Mouse (Mus musculus): ENCODE measurements at regions not wholly inside any gene's neighbourhood (a gene's known extent, or its start where the extent isn't known, plus 50 kb on each side); places are given as distances from the start of the nearest gene placed in this dataset.
A peak's percentile ranks its signal among the peaks of the same experiment; 100 is the strongest.

GRCm38 (mm10) chr9:90683319-90683718 lies 412.7 kb upstream of the Tbc1d2b start:
- no peaks in the 10 kb centered on the region for H3K9me3 ChIP-seq (replicated peaks)
- H3K36me3 ChIP-seq: no peaks in the 10 kb centered on the region
- peaks cover 4% of the 10 kb centered on the region; the same call in 1 of the 2 replicates for H3K4me1 ChIP-seq
- H3K27ac ChIP-seq (replicated peaks): no peak overlapping the region
- 23% methylated on average over 3 of the region's 3 CpGs for WGBS
- H3K4me3 ChIP-seq: no peak overlapping the region
- H3K27me3 ChIP-seq (ENCODE audit: low read depth, poor library complexity, severe bottlenecking): peaks cover 25% of the 10 kb centered on the region
- DNase-seq (ENCODE audit: low spot score): no peak

GRCm38 (mm10) chr9:90690066-90690465 lies 419.5 kb upstream of the Tbc1d2b start:
- WGBS: 80% methylated on average over 12 of the region's 12 CpGs

GRCm38 (mm10) chr9:90691137-90691536 lies 420.5 kb upstream of the Tbc1d2b start:
- H3K4me1 ChIP-seq: peaks cover 61% of the 10 kb centered on the region
- H3K27ac ChIP-seq (replicated peaks): peak overlapping the region; percentile 80
- peaks cover 63% of the 10 kb centered on the region for H3K27me3 ChIP-seq (ENCODE audit: low read depth, poor library complexity, severe bottlenecking)
- no peaks in the 10 kb centered on the region for H3K9me3 ChIP-seq (replicated peaks)
- no peak overlapping the region for H3K4me3 ChIP-seq
- no peak for DNase-seq (ENCODE audit: low spot score)
- H3K36me3 ChIP-seq: no peaks in the 10 kb centered on the region

More at GRCm38 (mm10) chr9:90690066-90690465, 419.5 kb upstream of the Tbc1d2b start:
- Histone ChIP-seq H3K4me1 (peaks cover 53% of the 10 kb centered on the region), H3K27ac (replicated peaks) (peak overlapping the region; percentile 58; the same call in 1 of the 2 replicates), H3K27me3 (ENCODE audit: low read depth, poor library complexity, severe bottlenecking) (peaks cover 61% of the 10 kb centered on the region), H3K36me3 (no peaks in the 10 kb centered on the region), H3K4me3 (no peak overlapping the region), H3K9me3 (replicated peaks) (no peaks in the 10 kb centered on the region)
- DNase-seq (ENCODE audit: low spot score): no peak

- Histone ChIP-seq H3K27me3 (ENCODE audit: low read depth, poor library complexity, severe bottlenecking) (peaks cover 69% of the 10 kb centered on the region), H3K36me3 (no peaks in the 10 kb centered on the region), H3K4me1 (peaks cover 61% of the 10 kb centered on the region), H3K27ac (replicated peaks) (peak overlapping the region; percentile 80), H3K9me3 (replicated peaks) (no peaks in the 10 kb centered on the region), H3K4me3 (peak overlapping the region; percentile 14; the same call in 1 of the 2 replicates)
- 29% methylated on average over 12 of the region's 12 CpGs for WGBS
- peak; percentile 60 for DNase-seq (ENCODE audit: low spot score)
These were observed 421.4 kb upstream of the Tbc1d2b start for GRCm38 (mm10) chr9:90691676-90692661.

- WGBS: 15% methylated on average over 9 of the region's 9 CpGs
- Histone ChIP-seq H3K4me3 (no peak overlapping the region), H3K27me3 (ENCODE audit: low read depth, poor library complexity, severe bottlenecking) (peaks cover 71% of the 10 kb centered on the region), H3K9me3 (replicated peaks) (no peaks in the 10 kb centered on the region), H3K27ac (replicated peaks) (peak overlapping the region; percentile 80), H3K36me3 (no peaks in the 10 kb centered on the region), H3K4me1 (peaks cover 69% of the 10 kb centered on the region)
- DNase-seq (ENCODE audit: low spot score): peak; percentile 73
These were observed 422.5 kb upstream of the Tbc1d2b start for GRCm38 (mm10) chr9:90693031-90693671.

GRCm38 (mm10) chr9:90694051-90694645 lies 423.5 kb upstream of the Tbc1d2b start:
- peak; percentile 23 for DNase-seq (ENCODE audit: low spot score)
- Histone ChIP-seq H3K36me3 (no peaks in the 10 kb centered on the region), H3K9me3 (replicated peaks) (no peaks in the 10 kb centered on the region), H3K27me3 (ENCODE audit: low read depth, poor library complexity, severe bottlenecking) (peaks cover 68% of the 10 kb centered on the region), H3K4me1 (peaks cover 69% of the 10 kb centered on the region), H3K4me3 (peak overlapping the region; percentile 22), H3K27ac (replicated peaks) (peak overlapping the region; percentile 80)
- WGBS: 45% methylated on average over 13 of the region's 13 CpGs

- Histone ChIP-seq H3K4me1 (peaks cover 64% of the 10 kb centered on the region), H3K36me3 (no peaks in the 10 kb centered on the region), H3K27me3 (ENCODE audit: low read depth, poor library complexity, severe bottlenecking) (peaks cover 54% of the 10 kb centered on the region), H3K4me3 (no peak overlapping the region), H3K27ac (replicated peaks) (peak overlapping the region; percentile 39), H3K9me3 (replicated peaks) (no peaks in the 10 kb centered on the region)
- WGBS: 86% methylated on average over 7 of the region's 7 CpGs
- no peak for DNase-seq (ENCODE audit: low spot score)
These were observed 425.1 kb upstream of the Tbc1d2b start for GRCm38 (mm10) chr9:90695693-90696092.

- WGBS: 65% methylated on average over 11 of the region's 11 CpGs
- peak; percentile 25 for DNase-seq (ENCODE audit: low spot score)
- H3K27ac ChIP-seq (replicated peaks): peak overlapping the region; percentile 74
These were observed 426.8 kb upstream of the Tbc1d2b start for GRCm38 (mm10) chr9:90697279-90698000.

GRCm38 (mm10) chr9:90698439-90698838 lies 427.8 kb upstream of the Tbc1d2b start:
- no peaks in the 10 kb centered on the region for H3K36me3 ChIP-seq
- H3K4me3 ChIP-seq: no peak overlapping the region
- 72% methylated on average over 7 of the region's 7 CpGs for WGBS
- DNase-seq (ENCODE audit: low spot score): no peak
- H3K27me3 ChIP-seq (ENCODE audit: low read depth, poor library complexity, severe bottlenecking): peaks cover 80% of the 10 kb centered on the region
- no peak overlapping the region for H3K27ac ChIP-seq (replicated peaks)
- H3K4me1 ChIP-seq: peaks cover 45% of the 10 kb centered on the region
- H3K9me3 ChIP-seq (replicated peaks): no peaks in the 10 kb centered on the region

More at GRCm38 (mm10) chr9:90697279-90698000, 426.8 kb upstream of the Tbc1d2b start:
- H3K4me1 ChIP-seq: peaks cover 55% of the 10 kb centered on the region
- H3K4me3 ChIP-seq: peak overlapping the region; percentile 3; the same call in 1 of the 2 replicates
- no peaks in the 10 kb centered on the region for H3K9me3 ChIP-seq (replicated peaks)
- no peaks in the 10 kb centered on the region for H3K36me3 ChIP-seq
- H3K27me3 ChIP-seq (ENCODE audit: low read depth, poor library complexity, severe bottlenecking): peaks cover 70% of the 10 kb centered on the region

- Histone ChIP-seq H3K9me3 (replicated peaks) (no peaks in the 10 kb centered on the region), H3K4me1 (peaks cover 39% of the 10 kb centered on the region), H3K4me3 (no peak overlapping the region), H3K36me3 (no peaks in the 10 kb centered on the region), H3K27me3 (ENCODE audit: low read depth, poor library complexity, severe bottlenecking) (peaks cover 83% of the 10 kb centered on the region), H3K27ac (replicated peaks) (no peak overlapping the region)
- WGBS: 37% methylated on average over 4 of the region's 4 CpGs
- DNase-seq (ENCODE audit: low spot score): no peak
These were observed 428.5 kb upstream of the Tbc1d2b start for GRCm38 (mm10) chr9:90699064-90699463.

GRCm38 (mm10) chr9:90700236-90701179 lies 429.9 kb upstream of the Tbc1d2b start:
- WGBS: 10% methylated on average over 7 of the region's 7 CpGs
- H3K4me3 ChIP-seq: no peak overlapping the region
- H3K9me3 ChIP-seq (replicated peaks): no peaks in the 10 kb centered on the region
- peaks cover 26% of the 10 kb centered on the region for H3K4me1 ChIP-seq
- DNase-seq (ENCODE audit: low spot score): peak; percentile 33
- H3K36me3 ChIP-seq: no peaks in the 10 kb centered on the region
- no peak overlapping the region for H3K27ac ChIP-seq (replicated peaks)
- H3K27me3 ChIP-seq (ENCODE audit: low read depth, poor library complexity, severe bottlenecking): peaks cover 83% of the 10 kb centered on the region

Measured in midbrain, embryonic 10.5 days (tissue).